Mouse (Mus musculus): Measurements from ENCODE around the gene Foxn2. TPM values are rescaled to one million over a fixed set of nuclear protein-coding genes. Genes with fewer than 3 reads are reported as not detected.

Gene Foxn2
- polyA plus RNA-seq, 1 experiment from 2014 or later: 11.5 TPM

DNA sequence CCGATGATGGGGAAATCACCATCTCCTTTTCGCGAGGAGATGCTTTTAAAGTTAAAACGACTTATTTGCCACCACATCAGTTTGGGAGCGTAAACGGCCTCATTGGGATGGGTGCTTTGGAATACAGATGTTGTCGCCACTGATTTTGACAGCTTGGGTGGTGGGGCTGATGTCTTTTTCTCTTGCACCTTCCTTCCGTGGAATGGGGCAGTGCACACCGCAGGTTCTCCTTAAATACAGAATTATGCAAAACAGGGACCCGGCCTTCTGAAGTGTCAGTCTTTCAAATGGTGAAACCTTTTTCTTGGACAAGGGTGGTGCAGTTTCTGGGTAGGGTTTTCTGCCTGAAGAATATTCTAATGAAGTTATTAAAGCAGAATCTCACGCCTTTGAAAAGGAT is 90.2 kb downstream of the Foxn2 start:
- WGBS: 3% methylated on average over 11 of the region's 11 CpGs
- Histone ChIP-seq H3K4me2 (peak overlapping the region; percentile 80), H3K9me3 (replicated peaks) (no peaks in the 10 kb centered on the region), H3K4me1 (peaks cover 15% of the 10 kb centered on the region), H3K9ac (peak overlapping the region; percentile 75), H3K27me3 (0 out of 2 replicates have a peak, but pooled peaks cover 3% of the 10 kb centered on the region), H3K36me3 (ENCODE audit: poor library complexity, severe bottlenecking) (no peaks in the 10 kb centered on the region), H3K4me3 (peak overlapping the region; percentile 61), H3K27ac (peak overlapping the region; percentile 88)
- 0 out of 2 replicates have a peak, but pooled peaks have one; percentile 1 for ATAC-seq

GRCm38 (mm10) chr17:88531176-88531575 is 90.7 kb downstream of the Foxn2 start:
- Histone ChIP-seq H3K4me3 (peak overlapping the region; percentile 61), H3K27ac (no peak overlapping the region), H3K4me2 (peak overlapping the region; percentile 80), H3K9me3 (replicated peaks) (no peaks in the 10 kb centered on the region), H3K9ac (peak overlapping the region; percentile 75), H3K27me3 (0 out of 2 replicates have a peak, but pooled peaks cover 3% of the 10 kb centered on the region), H3K36me3 (ENCODE audit: poor library complexity, severe bottlenecking) (no peaks in the 10 kb centered on the region), H3K4me1 (peaks cover 15% of the 10 kb centered on the region)
- WGBS: 51% methylated on average over 6 of the region's 6 CpGs
- no peak for ATAC-seq

DNA sequence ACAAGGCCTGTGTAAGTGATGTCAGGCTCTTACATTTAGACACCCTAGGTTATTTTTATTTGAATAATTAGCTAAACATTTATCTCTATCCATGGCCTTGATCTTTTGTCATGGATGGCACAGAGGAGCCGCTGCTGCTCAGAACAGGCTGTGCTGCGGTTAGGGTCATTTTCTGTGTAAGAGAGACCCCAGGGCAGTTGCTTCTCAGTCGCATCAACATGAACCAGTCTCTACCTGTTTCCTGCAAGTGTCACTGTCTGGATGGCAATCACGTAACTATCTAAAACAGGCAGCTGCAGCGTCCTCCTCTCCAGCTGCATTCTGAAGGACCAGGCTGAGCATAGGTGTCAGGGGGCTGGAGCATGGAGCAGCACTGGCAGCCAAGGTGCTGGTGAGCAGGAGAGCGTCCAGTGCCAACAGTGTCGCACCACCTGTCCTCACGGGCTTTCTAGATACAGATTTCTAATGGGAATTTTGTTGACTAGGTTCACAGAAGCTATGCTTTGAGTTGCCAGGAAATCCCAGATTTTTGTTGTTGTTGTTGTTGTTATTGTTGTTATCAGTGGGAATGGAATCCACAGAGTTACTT is 97.4 kb downstream of the Foxn2 start:
- Histone ChIP-seq H3K4me1 (peaks cover 3% of the 10 kb centered on the region; the same call in 1 of the 2 replicates), H3K36me3 (ENCODE audit: poor library complexity, severe bottlenecking) (no peaks in the 10 kb centered on the region), H3K27me3 (no peaks in the 10 kb centered on the region), H3K9ac (no peak overlapping the region), H3K27ac (no peak overlapping the region), H3K4me3 (no peak overlapping the region), H3K4me2 (no peak overlapping the region), H3K9me3 (replicated peaks) (no peaks in the 10 kb centered on the region)
- 97% methylated on average over 8 of the region's 8 CpGs for WGBS
- no peak for ATAC-seq

Other genes with a start within 250 kb of the Foxn2 start
- 22.4 and 24.7 TPM in 2 replicates for gene Ppp1r21, start 89.4 kb downstream of the Foxn2 start, polyA plus RNA-seq (2015; fragmentation: Nextera tagmentation; extraction: Ambion mirVana)
- gene Ston1, start 157.0 kb downstream of the Foxn2 start, polyA plus RNA-seq (2015; fragmentation: Nextera tagmentation; extraction: Ambion mirVana): 2.4 and 3.2 TPM in 2 replicates
- gene Gtf2a1l, start 227.9 kb downstream of the Foxn2 start, polyA plus RNA-seq (2015; fragmentation: Nextera tagmentation; extraction: Ambion mirVana): 0.15 and 0.16 TPM in 2 replicates

Data from forebrain, embryonic 13.5 days (tissue).